Mouse (Mus musculus) myocyte (in vitro differentiated cells): Measurements from ENCODE around the gene Tlr3.

Source experiments
- CEBPB ChIP-seq: IDR thresholded peaks from 2 replicates; pipeline ENCODE4 v1.6.1; 2011; ENCODE audit warnings: mild to moderate bottlenecking, moderate library complexity; ENCODE audit not compliant: poor library complexity, insufficient read depth, severe bottlenecking
- E2F4 ChIP-seq: IDR thresholded peaks from one replicate; pipeline ENCODE4 v1.6.1; 2011; ENCODE audit warnings: mild to moderate bottlenecking, control low read depth, moderate library complexity; ENCODE audit not compliant: insufficient read depth
- MAX ChIP-seq: IDR thresholded peaks from one replicate; pipeline ENCODE4 v1.6.1; 2011; ENCODE audit warnings: low read depth, mild to moderate bottlenecking, control low read depth
- MYOD1 ChIP-seq, 3 experiments: IDR thresholded peaks; one replicate each; pipeline ENCODE4 v1.6.1; 2011; ENCODE audit warnings: control low read depth in 2 of 3, low read depth in 2 of 3, mild to moderate bottlenecking in 2 of 3, moderate library complexity in 1 of 3; ENCODE audit not compliant: insufficient read length in 2 of 3, control insufficient read depth in 1 of 3
- MYOG ChIP-seq, 3 experiments: IDR thresholded peaks; one replicate each; pipeline ENCODE4 v1.6.1; 2011; ENCODE audit warnings: control low read depth in 2 of 3, low read depth in 2 of 3, mild to moderate bottlenecking in 2 of 3; ENCODE audit not compliant: insufficient read length in 2 of 3, control insufficient read depth in 1 of 3, insufficient read depth in 1 of 3
- POLR2A ChIP-seq: IDR thresholded peaks from one replicate; pipeline ENCODE4 v1.6.1; 2011; ENCODE audit warnings: low read depth, mild to moderate bottlenecking, control low read depth, moderate library complexity; ENCODE audit not compliant: insufficient read length
- POLR2AphosphoS2 ChIP-seq: IDR thresholded peaks from one replicate; pipeline ENCODE4 v1.6.1; 2011; ENCODE audit warnings: low read depth, control low read depth; ENCODE audit not compliant: insufficient read length
- SRF ChIP-seq: IDR thresholded peaks from one replicate; pipeline ENCODE4 v1.6.1; 2011; ENCODE audit warnings: low read depth; ENCODE audit not compliant: control insufficient read depth, insufficient read length
- TCF12 ChIP-seq: IDR thresholded peaks from one replicate; pipeline ENCODE4 v1.6.1; 2011; ENCODE audit warnings: mild to moderate bottlenecking, control low read depth; ENCODE audit not compliant: poor library complexity, insufficient read depth, severe bottlenecking
- USF1 ChIP-seq: IDR thresholded peaks from one replicate; pipeline ENCODE4 v1.6.1; 2011; ENCODE audit warnings: low read depth, mild to moderate bottlenecking, control low read depth, moderate library complexity

DNA sequence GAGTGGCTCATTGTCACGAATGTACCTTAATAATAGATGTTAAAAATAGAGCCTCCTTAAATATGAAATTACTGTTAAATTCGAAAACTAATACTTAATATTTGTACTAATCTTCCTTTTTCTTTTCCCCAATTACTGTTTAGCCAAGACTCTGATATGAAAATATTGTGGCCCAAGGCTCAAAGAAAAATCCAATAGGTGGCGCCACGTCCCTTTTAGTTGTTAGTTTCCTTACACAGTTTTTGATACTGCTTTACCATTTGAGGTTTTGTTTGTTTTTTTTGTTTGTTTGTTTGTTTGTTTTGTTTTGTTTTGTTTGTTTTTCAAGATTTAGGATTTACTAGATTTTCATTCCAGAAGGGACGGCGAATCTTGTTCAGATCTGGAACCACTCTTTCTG is 48.6 kb downstream of the Tlr3 start:
- no peak for TF ChIP-seq POLR2A
- no peak for TF ChIP-seq MAX
- TF ChIP-seq MYOD1 (IDR thresholded peaks at IDR 0.05; ENCODE audit: control insufficient read depth in 1 of 3, insufficient read length in 2 of 3, low read depth in 2 of 3): no peak
- TF ChIP-seq USF1: no peak
- no peak for TF ChIP-seq POLR2AphosphoS2
- TF ChIP-seq E2F4: no peak
- no peak for TF ChIP-seq TCF12
- no peak for TF ChIP-seq CEBPB
- TF ChIP-seq MYOG (IDR thresholded peaks at IDR 0.05; ENCODE audit: control insufficient read depth in 1 of 3, insufficient read depth in 1 of 3, insufficient read length in 2 of 3, low read depth in 2 of 3): no peak
- no peak for TF ChIP-seq SRF
